Mouse (Mus musculus): ENCODE results near the gene Sdad1. TPM values are rescaled to one million over a fixed set of nuclear protein-coding genes. Genes with fewer than 3 reads are reported as not detected.

Sdad1 gene
- polyA plus RNA-seq, 1 experiment = 7.1 TPM

GRCm38 (mm10) chr5:92318596-92318995 lies 8.3 kb upstream of the Sdad1 start:
- H3K4me1 ChIP-seq (ENCODE audit: control insufficient read depth, insufficient read depth, low read length) = no peaks in the 10 kb centered on the region; the same call in none of the 2 replicates
- no peak overlapping the region for H3K4me3 ChIP-seq (replicated peaks; ENCODE audit: extremely low read depth, low read depth, low read length)
- TF ChIP-seq POLR2A (IDR thresholded peaks at IDR 0.05; ENCODE audit: borderline replicate concordance, extremely low read depth, low read depth, low read length) = no peak
- TF ChIP-seq CTCF (IDR thresholded peaks at IDR 0.05; ENCODE audit: insufficient read depth, low read length) = no peak
- WGBS = 82% methylated on average over 14 of the region's 14 CpGs
- no peak for DNase-seq

GRCm38 (mm10) chr5:92318119-92318518 lies 7.8 kb upstream of the Sdad1 start:
- DNase-seq = no peak
- H3K4me1 ChIP-seq (ENCODE audit: control insufficient read depth, insufficient read depth, low read length) = no peaks in the 10 kb centered on the region; the same call in none of the 2 replicates
- 74% methylated on average over 7 of the region's 7 CpGs for WGBS
- TF ChIP-seq POLR2A (IDR thresholded peaks at IDR 0.05; ENCODE audit: borderline replicate concordance, extremely low read depth, low read depth, low read length) (no peak), CTCF (IDR thresholded peaks at IDR 0.05; ENCODE audit: insufficient read depth, low read length) (no peak)
- no peak overlapping the region for H3K4me3 ChIP-seq (replicated peaks; ENCODE audit: extremely low read depth, low read depth, low read length)

GRCm38 (mm10) chr5:92313776-92314175 lies 3.5 kb upstream of the Sdad1 start:
- TF ChIP-seq CTCF (IDR thresholded peaks at IDR 0.05; ENCODE audit: insufficient read depth, low read length) (no peak), POLR2A (IDR thresholded peaks at IDR 0.05; ENCODE audit: borderline replicate concordance, extremely low read depth, low read depth, low read length) (no peak)
- Histone ChIP-seq H3K4me1 (ENCODE audit: control insufficient read depth, insufficient read depth, low read length) (peaks cover 4% of the 10 kb centered on the region), H3K4me3 (replicated peaks; ENCODE audit: extremely low read depth, low read depth, low read length) (no peak overlapping the region)
- DNase-seq = no peak
- 45% methylated on average over 7 of the region's 7 CpGs for WGBS

GRCm38 (mm10) chr5:92312046-92312715 lies 1.9 kb upstream of the Sdad1 start:
- TF ChIP-seq POLR2A (IDR thresholded peaks at IDR 0.05; ENCODE audit: borderline replicate concordance, extremely low read depth, low read depth, low read length) (no peak), CTCF (IDR thresholded peaks at IDR 0.05; ENCODE audit: insufficient read depth, low read length) (0 out of 2 replicates have a peak, but pooled peaks have one; percentile 4)
- H3K4me3 ChIP-seq (replicated peaks; ENCODE audit: extremely low read depth, low read depth, low read length) = no peak overlapping the region
- 10% methylated on average over 13 of the region's 13 CpGs for WGBS
- peaks cover 4% of the 10 kb centered on the region for H3K4me1 ChIP-seq (ENCODE audit: control insufficient read depth, insufficient read depth, low read length)
- DNase-seq = peak; percentile 78

GRCm38 (mm10) chr5:92304291-92304690 lies 6.0 kb downstream of the Sdad1 start:
- no peak for TF ChIP-seq CTCF (IDR thresholded peaks at IDR 0.05; ENCODE audit: insufficient read depth, low read length)
- no peak for TF ChIP-seq POLR2A (IDR thresholded peaks at IDR 0.05; ENCODE audit: borderline replicate concordance, extremely low read depth, low read depth, low read length)
- WGBS = 84% methylated on average over 3 of the region's 3 CpGs
- DNase-seq = no peak
- Histone ChIP-seq H3K4me1 (ENCODE audit: control insufficient read depth, insufficient read depth, low read length) (peaks cover 4% of the 10 kb centered on the region), H3K4me3 (replicated peaks; ENCODE audit: extremely low read depth, low read depth, low read length) (no peak overlapping the region)

GRCm38 (mm10) chr5:92302149-92302840 lies 8.0 kb downstream of the Sdad1 start:
- no peak for DNase-seq
- Histone ChIP-seq H3K4me3 (replicated peaks; ENCODE audit: extremely low read depth, low read depth, low read length) (no peak overlapping the region), H3K4me1 (ENCODE audit: control insufficient read depth, insufficient read depth, low read length) (no peaks in the 10 kb centered on the region)
- WGBS = 70% methylated on average over 13 of the region's 13 CpGs
- TF ChIP-seq POLR2A (IDR thresholded peaks at IDR 0.05; ENCODE audit: borderline replicate concordance, extremely low read depth, low read depth, low read length) (no peak), CTCF (IDR thresholded peaks at IDR 0.05; ENCODE audit: insufficient read depth, low read length) (no peak)

- Histone ChIP-seq H3K4me1 (ENCODE audit: control insufficient read depth, insufficient read depth, low read length) (no peaks in the 10 kb centered on the region), H3K4me3 (replicated peaks; ENCODE audit: extremely low read depth, low read depth, low read length) (no peak overlapping the region)
- no peak for TF ChIP-seq POLR2A (IDR thresholded peaks at IDR 0.05; ENCODE audit: borderline replicate concordance, extremely low read depth, low read depth, low read length)
- no peak for TF ChIP-seq CTCF (IDR thresholded peaks at IDR 0.05; ENCODE audit: insufficient read depth, low read length)
- no peak for DNase-seq
- 82% methylated on average over 2 of the region's 2 CpGs for WGBS
Measured at GRCm38 (mm10) chr5:92294525-92294924, 15.8 kb downstream of the Sdad1 start.

- Histone ChIP-seq H3K4me3 (replicated peaks; ENCODE audit: extremely low read depth, low read depth, low read length) (no peak overlapping the region), H3K4me1 (ENCODE audit: control insufficient read depth, insufficient read depth, low read length) (no peaks in the 10 kb centered on the region)
- DNase-seq = no peak
- 91% methylated on average over 6 of the region's 6 CpGs for WGBS
- TF ChIP-seq POLR2A (IDR thresholded peaks at IDR 0.05; ENCODE audit: borderline replicate concordance, extremely low read depth, low read depth, low read length) (no peak), CTCF (IDR thresholded peaks at IDR 0.05; ENCODE audit: insufficient read depth, low read length) (no peak)
Measured at GRCm38 (mm10) chr5:92291652-92292414, 18.4 kb downstream of the Sdad1 start.

GRCm38 (mm10) chr5:92287840-92288239 lies 22.4 kb downstream of the Sdad1 start:
- TF ChIP-seq POLR2A (IDR thresholded peaks at IDR 0.05; ENCODE audit: borderline replicate concordance, extremely low read depth, low read depth, low read length) (no peak), CTCF (IDR thresholded peaks at IDR 0.05; ENCODE audit: insufficient read depth, low read length) (no peak)
- WGBS = 70% methylated on average over 6 of the region's 6 CpGs
- Histone ChIP-seq H3K4me3 (replicated peaks; ENCODE audit: extremely low read depth, low read depth, low read length) (no peak overlapping the region), H3K4me1 (ENCODE audit: control insufficient read depth, insufficient read depth, low read length) (no peaks in the 10 kb centered on the region)
- no peak for DNase-seq

Data from lung, adult 2 months (tissue).